Mouse (Mus musculus): ENCODE results near the gene BC048671. TPM values are rescaled to one million over a fixed set of nuclear protein-coding genes. Genes with fewer than 3 reads are reported as not detected.

The BC048671 gene
- polyA plus RNA-seq (2015; fragmentation: Nextera tagmentation; extraction: Ambion mirVana) = 0.28 and 0.33 TPM in 2 replicates

DNA sequence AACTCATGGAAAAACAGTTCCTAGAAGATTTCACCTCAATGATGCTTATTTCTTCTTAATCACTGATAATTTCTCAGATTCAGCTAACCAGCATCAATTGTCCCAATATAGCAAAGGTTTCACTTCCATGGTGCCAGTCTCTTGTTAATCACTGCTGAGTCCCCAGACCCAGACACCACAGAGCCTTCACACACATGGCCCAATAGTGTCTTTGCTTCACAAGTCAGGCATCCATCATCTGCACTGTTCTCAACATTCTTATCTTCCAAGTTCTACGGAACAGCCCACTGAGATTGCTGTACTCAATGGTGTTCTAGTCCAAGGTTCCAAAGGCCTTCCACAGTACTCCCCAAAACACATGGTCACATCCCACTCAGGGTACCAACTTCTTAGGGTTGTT, at the start of gene BC048671:
TSS of gene BC048671 (plus strand) at position 301 of the 400 bp plus-strand sequence.
- Histone ChIP-seq H3K27me3 (ENCODE audit: control insufficient read depth, insufficient read depth, low read length) (no peaks in the 10 kb centered on the region), H3K9me3 (ENCODE audit: control insufficient read depth, low read length) (no peaks in the 10 kb centered on the region), H3K4me2 (replicated peaks; ENCODE audit: low read depth) (no peak within 1 kb of the TSS), H3K27ac (replicated peaks) (no peak within 1 kb of the TSS), H3K4me1 (replicated peaks; ENCODE audit: control insufficient read depth, insufficient read depth) (no peaks in the 10 kb centered on the region), H3K4me3 (ENCODE audit: low read depth, low read length) (no peak within 1 kb of the TSS), H3K9ac (ENCODE audit: low read length) (no peak within 1 kb of the TSS), H3K36me3 (ENCODE audit: control insufficient read depth, insufficient read depth, low read length) (no peaks in the 10 kb centered on the region)
- 89% methylated on average over 1 of the region's 1 CpGs for WGBS
- DNase-seq (ENCODE audit: low spot score) = no peak
- ATAC-seq (ENCODE audit: low FRiP score, low TSS enrichment) = no peak
- TF ChIP-seq EP300 (optimal IDR thresholded peaks at IDR 0.05) (no peak), CTCF (IDR thresholded peaks at IDR 0.05; ENCODE audit: low read depth) (no peak)

DNA sequence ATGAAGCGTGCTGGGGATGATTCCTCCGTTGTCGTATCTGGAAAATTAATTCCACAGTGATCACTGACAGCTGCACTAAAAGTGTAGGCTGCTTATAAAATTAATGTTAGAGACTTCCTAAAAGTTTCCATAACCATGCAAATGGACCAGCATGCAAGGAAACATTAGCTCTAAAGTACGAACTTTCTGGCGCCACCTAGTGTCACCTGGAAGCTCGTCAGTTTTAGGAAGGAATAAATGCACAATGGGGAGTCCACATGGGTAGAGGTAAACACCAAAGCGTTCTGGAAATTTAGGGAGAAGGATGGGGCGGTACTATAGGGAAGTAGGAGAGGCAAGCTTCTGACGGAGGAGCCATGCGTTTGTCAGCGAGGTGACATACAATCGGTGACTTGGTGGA, 12.8 kb upstream of the BC048671 start:
- Histone ChIP-seq H3K9me3 (ENCODE audit: control insufficient read depth, low read length) (no peaks in the 10 kb centered on the region), H3K27me3 (ENCODE audit: control insufficient read depth, insufficient read depth, low read length) (no peaks in the 10 kb centered on the region), H3K4me3 (ENCODE audit: low read depth, low read length) (no peak overlapping the region), H3K4me1 (replicated peaks; ENCODE audit: control insufficient read depth, insufficient read depth) (no peaks in the 10 kb centered on the region), H3K36me3 (ENCODE audit: control insufficient read depth, insufficient read depth, low read length) (no peaks in the 10 kb centered on the region), H3K4me2 (replicated peaks; ENCODE audit: low read depth) (no peak overlapping the region), H3K27ac (replicated peaks) (no peak overlapping the region), H3K9ac (ENCODE audit: low read length) (no peak overlapping the region)
- 58% methylated on average over 12 of the region's 12 CpGs for WGBS
- TF ChIP-seq EP300 (optimal IDR thresholded peaks at IDR 0.05) = no peak
- TF ChIP-seq CTCF (IDR thresholded peaks at IDR 0.05; ENCODE audit: low read depth) = peak; percentile 68
- peak; percentile 29 for DNase-seq (ENCODE audit: low spot score)
- no peak for ATAC-seq (ENCODE audit: low FRiP score, low TSS enrichment)

GRCm38 (mm10) chr6:90306315-90306975, 5.4 kb downstream of the BC048671 start:
- no peak overlapping the region for H3K27ac ChIP-seq (replicated peaks)
- TF ChIP-seq CTCF (IDR thresholded peaks at IDR 0.05; ENCODE audit: low read depth) (no peak), EP300 (optimal IDR thresholded peaks at IDR 0.05) (no peak)
- no peak overlapping the region for H3K4me2 ChIP-seq (replicated peaks; ENCODE audit: low read depth)
- H3K27me3 ChIP-seq (ENCODE audit: control insufficient read depth, insufficient read depth, low read length) = no peaks in the 10 kb centered on the region
- no peak overlapping the region for H3K9ac ChIP-seq (ENCODE audit: low read length)
- no peak for ATAC-seq (ENCODE audit: low FRiP score, low TSS enrichment)
- H3K4me1 ChIP-seq (replicated peaks; ENCODE audit: control insufficient read depth, insufficient read depth) = no peaks in the 10 kb centered on the region
- no peaks in the 10 kb centered on the region for H3K9me3 ChIP-seq (ENCODE audit: control insufficient read depth, low read length)
- WGBS = 85% methylated on average over 6 of the region's 6 CpGs
- H3K36me3 ChIP-seq (ENCODE audit: control insufficient read depth, insufficient read depth, low read length) = no peaks in the 10 kb centered on the region
- H3K4me3 ChIP-seq (ENCODE audit: low read depth, low read length) = no peak overlapping the region
- no peak for DNase-seq (ENCODE audit: low spot score)

DNA sequence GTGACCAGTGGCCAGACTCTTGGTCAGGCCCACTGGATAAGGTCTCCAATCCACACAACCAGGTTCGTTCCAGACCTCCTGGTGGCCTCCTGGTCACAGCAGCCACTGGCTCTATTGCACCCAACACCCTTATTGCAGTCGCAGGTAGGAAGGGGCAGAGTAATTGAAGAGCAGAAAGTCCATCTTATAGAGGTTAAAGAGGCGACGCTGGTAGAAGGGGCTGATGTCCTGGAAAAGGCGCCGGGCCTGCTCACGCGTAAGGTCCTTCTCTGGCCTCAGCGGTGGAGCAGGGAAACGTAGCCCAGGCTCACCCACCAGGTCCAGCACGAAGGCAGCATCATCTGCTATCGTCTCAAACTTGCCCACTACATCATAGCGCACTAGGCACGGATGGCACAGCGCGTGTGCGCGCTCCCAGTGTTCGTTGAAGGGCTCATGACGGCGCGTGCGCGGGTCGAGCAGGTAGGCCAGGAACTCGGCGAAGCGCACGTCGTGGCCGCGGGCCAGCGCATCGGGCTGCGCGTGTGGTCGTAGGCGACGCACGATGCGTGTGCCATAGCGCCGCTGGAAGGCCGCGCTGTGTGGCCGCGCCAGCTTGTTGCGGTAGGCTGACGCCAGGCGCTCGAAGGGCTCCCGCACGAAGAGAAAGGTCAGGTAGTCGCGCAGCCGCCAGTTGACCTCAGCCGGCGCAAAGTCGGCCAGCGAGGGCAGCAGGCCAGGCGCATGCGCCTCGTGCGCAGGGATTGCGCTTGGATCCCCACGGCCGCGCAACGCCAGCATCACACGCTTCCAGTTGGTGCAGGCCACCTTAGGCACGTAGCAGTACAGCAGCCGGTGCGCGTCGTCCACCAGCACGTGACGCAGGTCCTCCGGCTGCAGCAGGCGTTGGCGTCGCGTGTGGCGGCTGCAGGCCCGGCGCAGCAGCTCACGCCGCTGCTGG, 8.1 kb downstream of the BC048671 start:
- no peak overlapping the region for H3K4me2 ChIP-seq (replicated peaks; ENCODE audit: low read depth)
- no peak for DNase-seq (ENCODE audit: low spot score)
- no peaks in the 10 kb centered on the region for H3K9me3 ChIP-seq (ENCODE audit: control insufficient read depth, low read length)
- no peak overlapping the region for H3K4me3 ChIP-seq (ENCODE audit: low read depth, low read length)
- no peak overlapping the region for H3K27ac ChIP-seq (replicated peaks)
- no peaks in the 10 kb centered on the region for H3K4me1 ChIP-seq (replicated peaks; ENCODE audit: control insufficient read depth, insufficient read depth)
- no peaks in the 10 kb centered on the region for H3K36me3 ChIP-seq (ENCODE audit: control insufficient read depth, insufficient read depth, low read length)
- no peak overlapping the region for H3K9ac ChIP-seq (ENCODE audit: low read length)
- TF ChIP-seq CTCF (IDR thresholded peaks at IDR 0.05; ENCODE audit: low read depth) (no peak), EP300 (optimal IDR thresholded peaks at IDR 0.05) (no peak)
- no peak for ATAC-seq (ENCODE audit: low FRiP score, low TSS enrichment)
- 84% methylated on average over 87 of the region's 87 CpGs for WGBS
- no peaks in the 10 kb centered on the region for H3K27me3 ChIP-seq (ENCODE audit: control insufficient read depth, insufficient read depth, low read length)

- Histone ChIP-seq H3K36me3 (ENCODE audit: control insufficient read depth, insufficient read depth, low read length) (no peaks in the 10 kb centered on the region), H3K9ac (ENCODE audit: low read length) (no peak overlapping the region), H3K4me2 (replicated peaks; ENCODE audit: low read depth) (no peak overlapping the region), H3K27ac (replicated peaks) (no peak overlapping the region), H3K9me3 (ENCODE audit: control insufficient read depth, low read length) (no peaks in the 10 kb centered on the region), H3K27me3 (ENCODE audit: control insufficient read depth, insufficient read depth, low read length) (no peaks in the 10 kb centered on the region), H3K4me1 (replicated peaks; ENCODE audit: control insufficient read depth, insufficient read depth) (no peaks in the 10 kb centered on the region), H3K4me3 (ENCODE audit: low read depth, low read length) (no peak overlapping the region)
- DNase-seq (ENCODE audit: low spot score) (no peak), ATAC-seq (ENCODE audit: low FRiP score, low TSS enrichment) (no peak)
- 85% methylated on average over 5 of the region's 5 CpGs for WGBS
- TF ChIP-seq CTCF (IDR thresholded peaks at IDR 0.05; ENCODE audit: low read depth) (no peak), EP300 (optimal IDR thresholded peaks at IDR 0.05) (no peak)
Observed at GRCm38 (mm10) chr6:90315961-90316360, 14.9 kb downstream of the BC048671 start.
